Mouse (Mus musculus): ENCODE results near the gene Zfp768. TPM values are rescaled to one million over a fixed set of nuclear protein-coding genes. Genes with fewer than 3 reads are reported as not detected.
"Not testable (repeated sequence)": the region's sequence is repeated elsewhere in the genome, so short reads cannot be mapped to it uniquely, and the experiment has no call there.

The Zfp768 gene
- polyA plus RNA-seq, 1 experiment from 2014 or later, result 13.9 TPM

DNA sequence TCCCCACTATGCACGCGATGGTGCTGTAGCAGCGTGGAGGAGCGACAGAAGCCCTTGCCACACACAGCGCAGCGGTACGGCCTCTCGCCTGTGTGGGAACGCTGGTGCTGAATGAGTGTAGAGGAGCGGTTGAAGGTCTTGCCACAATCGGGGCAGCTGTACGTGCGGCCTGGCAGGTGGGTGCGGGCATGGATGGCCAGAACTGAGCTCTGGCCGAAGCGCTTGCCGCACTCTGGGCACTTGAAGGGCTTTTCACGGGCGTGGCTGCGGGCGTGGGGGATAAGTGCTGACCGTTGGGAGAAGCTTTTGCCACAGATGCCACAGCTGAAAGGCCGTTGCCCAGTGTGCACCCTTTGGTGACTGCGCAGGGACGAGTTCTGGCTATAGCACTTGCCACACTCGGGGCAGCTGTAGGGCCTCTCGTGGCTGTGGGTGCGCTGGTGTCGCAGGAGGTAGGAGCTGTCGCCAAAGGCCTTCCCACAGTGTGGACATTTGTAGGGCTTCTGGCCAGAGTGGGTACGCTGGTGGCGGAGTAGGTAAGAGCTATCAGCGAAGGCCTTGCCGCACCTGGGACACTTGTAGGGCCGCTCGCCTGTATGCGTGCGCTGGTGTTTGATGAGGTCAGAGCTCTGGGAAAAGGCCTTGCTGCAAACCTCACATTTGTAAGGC, 1.9 kb downstream of the Zfp768 start:
- 0 out of 2 replicates have a peak, but pooled peaks cover 7% of the 10 kb centered on the region for H3K36me3 ChIP-seq (ENCODE audit: control insufficient read depth, insufficient read depth, low read length)
- H3K4me1 ChIP-seq (ENCODE audit: control insufficient read depth, insufficient read depth, low read length), result peaks cover 22% of the 10 kb centered on the region
- no peak overlapping the region for H3K27ac ChIP-seq (ENCODE audit: low read length)
- H3K27me3 ChIP-seq (ENCODE audit: control insufficient read depth, insufficient read depth, low read length), result no peaks in the 10 kb centered on the region
- H3K9me3 ChIP-seq (replicated peaks; ENCODE audit: control insufficient read depth, low read length), result no peaks in the 10 kb centered on the region
- WGBS, result 89% methylated on average over 38 of the region's 38 CpGs
- H3K4me2 ChIP-seq (ENCODE audit: low read depth, low read length), result no peak overlapping the region
- no peak for ATAC-seq (ENCODE audit: insufficient read depth, low FRiP score)
- no peak overlapping the region for H3K9ac ChIP-seq (ENCODE audit: low read length)
- H3K4me3 ChIP-seq (replicated peaks; ENCODE audit: low read length), result no peak overlapping the region

DNA sequence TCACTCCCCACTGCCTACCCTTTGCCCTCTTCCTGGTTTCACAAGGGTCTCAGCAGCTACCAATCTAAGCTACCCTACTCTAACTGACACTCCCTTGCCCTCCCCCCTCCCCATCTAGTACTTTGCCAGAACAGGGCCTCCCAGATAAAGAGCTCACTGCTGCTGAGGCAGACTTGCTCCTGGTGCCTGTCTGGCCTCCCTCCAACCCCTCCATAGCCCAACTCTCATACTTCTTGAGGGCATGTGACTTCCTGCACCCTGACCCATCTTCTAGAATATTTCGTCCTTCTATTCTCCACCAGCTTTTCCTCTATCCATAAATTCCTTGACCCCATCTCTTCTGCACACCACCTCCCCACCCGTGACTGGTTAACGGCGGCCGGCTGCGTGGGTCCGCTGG, 2.5 kb downstream of the Zfp768 start:
- H3K9me3 ChIP-seq (replicated peaks; ENCODE audit: control insufficient read depth, low read length), result no peaks in the 10 kb centered on the region
- WGBS, result 86% methylated on average over 7 of the region's 7 CpGs
- no peak overlapping the region for H3K27ac ChIP-seq (ENCODE audit: low read length)
- H3K4me3 ChIP-seq (replicated peaks; ENCODE audit: low read length), result no peak overlapping the region
- no peak overlapping the region for H3K4me2 ChIP-seq (ENCODE audit: low read depth, low read length)
- peaks cover 22% of the 10 kb centered on the region for H3K4me1 ChIP-seq (ENCODE audit: control insufficient read depth, insufficient read depth, low read length)
- no peak for ATAC-seq (ENCODE audit: insufficient read depth, low FRiP score)
- no peaks in the 10 kb centered on the region for H3K27me3 ChIP-seq (ENCODE audit: control insufficient read depth, insufficient read depth, low read length)
- H3K9ac ChIP-seq (ENCODE audit: low read length), result no peak overlapping the region
- 0 out of 2 replicates have a peak, but pooled peaks cover 7% of the 10 kb centered on the region for H3K36me3 ChIP-seq (ENCODE audit: control insufficient read depth, insufficient read depth, low read length)

DNA sequence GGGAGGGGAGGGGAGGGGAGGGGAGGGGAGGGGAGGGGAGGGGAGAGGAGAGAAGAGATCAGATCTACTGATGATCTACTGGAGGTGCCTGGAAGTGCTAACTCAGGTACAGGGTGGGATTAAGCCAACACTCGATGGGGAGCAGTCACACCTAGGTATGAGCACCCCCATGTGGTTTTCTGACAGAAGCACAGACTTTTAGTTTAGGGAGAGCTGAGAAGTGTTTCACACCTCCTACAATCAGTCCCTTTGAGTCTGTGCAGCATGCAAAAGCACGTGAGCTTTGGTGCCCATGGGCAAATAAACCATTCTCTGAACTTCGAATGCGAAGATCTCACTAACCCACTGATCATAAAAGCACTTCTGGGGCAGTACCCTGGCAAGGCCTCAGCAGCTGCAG, 3.1 kb downstream of the Zfp768 start:
- peaks cover 22% of the 10 kb centered on the region for H3K4me1 ChIP-seq (ENCODE audit: control insufficient read depth, insufficient read depth, low read length)
- H3K27me3 ChIP-seq (ENCODE audit: control insufficient read depth, insufficient read depth, low read length), result no peaks in the 10 kb centered on the region
- no peak overlapping the region for H3K27ac ChIP-seq (ENCODE audit: low read length)
- H3K4me2 ChIP-seq (ENCODE audit: low read depth, low read length), result no peak overlapping the region
- no peaks in the 10 kb centered on the region for H3K9me3 ChIP-seq (replicated peaks; ENCODE audit: control insufficient read depth, low read length)
- no peak overlapping the region for H3K4me3 ChIP-seq (replicated peaks; ENCODE audit: low read length)
- WGBS, result 56% methylated on average over 4 of the region's 4 CpGs
- H3K36me3 ChIP-seq (ENCODE audit: control insufficient read depth, insufficient read depth, low read length), result 0 out of 2 replicates have a peak, but pooled peaks cover 7% of the 10 kb centered on the region
- no peak for ATAC-seq (ENCODE audit: insufficient read depth, low FRiP score)
- no peak overlapping the region for H3K9ac ChIP-seq (ENCODE audit: low read length)

DNA sequence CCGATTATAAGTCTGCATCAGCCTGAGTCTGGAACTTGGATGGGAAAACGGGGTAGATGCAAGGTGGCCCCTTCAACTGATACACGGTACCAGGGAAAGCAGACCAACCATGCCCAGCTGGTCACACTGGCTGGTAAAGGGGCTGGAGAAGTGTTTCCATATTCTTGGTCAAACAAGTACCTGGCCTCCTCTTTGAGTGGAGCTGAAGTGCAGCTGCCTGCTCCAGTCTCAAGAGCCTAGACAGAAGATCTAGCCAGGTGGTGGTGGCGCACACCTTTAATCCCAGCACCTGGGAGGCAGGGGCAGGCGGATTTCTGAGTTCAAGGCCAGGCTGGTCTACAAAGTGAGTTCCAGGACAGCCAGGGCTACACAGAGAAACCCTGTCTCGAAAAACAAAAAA, 3.5 kb downstream of the Zfp768 start:
- H3K9me3 ChIP-seq (replicated peaks; ENCODE audit: control insufficient read depth, low read length); H3K27me3 ChIP-seq (ENCODE audit: control insufficient read depth, insufficient read depth, low read length); H3K36me3 ChIP-seq (ENCODE audit: control insufficient read depth, insufficient read depth, low read length); H3K27ac ChIP-seq (ENCODE audit: low read length); H3K4me3 ChIP-seq (replicated peaks; ENCODE audit: low read length); ATAC-seq (ENCODE audit: insufficient read depth, low FRiP score); H3K4me2 ChIP-seq (ENCODE audit: low read depth, low read length); H3K9ac ChIP-seq (ENCODE audit: low read length): not testable (repeated sequence)
- WGBS, result 93% methylated on average over 6 of the region's 6 CpGs
- peaks cover 19% of the 10 kb centered on the region for H3K4me1 ChIP-seq (ENCODE audit: control insufficient read depth, insufficient read depth, low read length)

DNA sequence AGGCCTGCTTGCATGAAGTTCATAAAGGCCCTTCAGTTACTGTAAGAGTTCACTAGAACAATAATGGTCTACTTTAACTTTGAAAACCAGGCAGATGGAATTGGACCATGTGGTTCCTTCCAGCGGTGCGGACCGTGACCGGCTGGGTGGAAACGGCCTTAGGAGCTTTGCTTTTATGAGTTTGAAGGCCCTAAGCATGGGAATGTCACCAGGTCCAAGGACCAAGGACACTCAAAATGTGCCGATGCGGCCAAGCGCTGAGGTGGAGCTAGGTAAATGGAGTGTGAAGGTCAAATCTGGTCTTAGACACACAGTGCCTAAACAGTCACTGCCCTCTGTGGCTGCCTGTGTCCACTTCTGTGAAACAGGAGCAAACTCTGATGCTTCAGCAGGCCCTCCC, 4.0 kb downstream of the Zfp768 start:
- Histone ChIP-seq H3K27ac (ENCODE audit: low read length) (no peak overlapping the region), H3K9me3 (replicated peaks; ENCODE audit: control insufficient read depth, low read length) (no peaks in the 10 kb centered on the region), H3K4me2 (ENCODE audit: low read depth, low read length) (no peak overlapping the region), H3K4me3 (replicated peaks; ENCODE audit: low read length) (no peak overlapping the region), H3K9ac (ENCODE audit: low read length) (no peak overlapping the region), H3K27me3 (ENCODE audit: control insufficient read depth, insufficient read depth, low read length) (no peaks in the 10 kb centered on the region), H3K4me1 (ENCODE audit: control insufficient read depth, insufficient read depth, low read length) (peaks cover 17% of the 10 kb centered on the region), H3K36me3 (ENCODE audit: control insufficient read depth, insufficient read depth, low read length) (0 out of 2 replicates have a peak, but pooled peaks cover 7% of the 10 kb centered on the region)
- WGBS, result 93% methylated on average over 8 of the region's 8 CpGs
- no peak for ATAC-seq (ENCODE audit: insufficient read depth, low FRiP score)

DNA sequence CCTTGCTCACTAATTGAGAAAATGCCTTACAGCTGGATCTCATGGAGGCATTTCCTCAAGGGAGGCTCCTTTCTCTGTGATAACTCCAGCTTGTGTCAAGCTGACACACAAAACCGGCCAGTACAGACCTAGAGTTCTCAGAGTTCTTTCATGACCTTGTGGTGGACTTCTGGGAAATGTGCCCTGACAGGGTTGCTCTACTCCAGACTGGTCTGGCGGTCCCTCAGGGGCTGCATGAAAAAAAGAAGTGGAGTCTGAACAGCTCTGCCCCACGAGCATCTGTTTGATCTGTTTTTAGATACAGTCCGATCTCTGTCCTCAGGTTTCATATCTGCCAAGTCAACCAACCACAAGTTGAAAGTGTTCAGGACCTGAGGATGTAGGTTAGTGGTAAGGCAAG, 7.8 kb downstream of the Zfp768 start:
- 68% methylated on average over 4 of the region's 4 CpGs for WGBS
- Histone ChIP-seq H3K27ac (ENCODE audit: low read length) (no peak overlapping the region), H3K4me1 (ENCODE audit: control insufficient read depth, insufficient read depth, low read length) (no peaks in the 10 kb centered on the region), H3K4me2 (ENCODE audit: low read depth, low read length) (no peak overlapping the region), H3K9me3 (replicated peaks; ENCODE audit: control insufficient read depth, low read length) (no peaks in the 10 kb centered on the region), H3K36me3 (ENCODE audit: control insufficient read depth, insufficient read depth, low read length) (no peaks in the 10 kb centered on the region), H3K27me3 (ENCODE audit: control insufficient read depth, insufficient read depth, low read length) (no peaks in the 10 kb centered on the region), H3K4me3 (replicated peaks; ENCODE audit: low read length) (no peak overlapping the region), H3K9ac (ENCODE audit: low read length) (no peak overlapping the region)
- no peak for ATAC-seq (ENCODE audit: insufficient read depth, low FRiP score)

DNA sequence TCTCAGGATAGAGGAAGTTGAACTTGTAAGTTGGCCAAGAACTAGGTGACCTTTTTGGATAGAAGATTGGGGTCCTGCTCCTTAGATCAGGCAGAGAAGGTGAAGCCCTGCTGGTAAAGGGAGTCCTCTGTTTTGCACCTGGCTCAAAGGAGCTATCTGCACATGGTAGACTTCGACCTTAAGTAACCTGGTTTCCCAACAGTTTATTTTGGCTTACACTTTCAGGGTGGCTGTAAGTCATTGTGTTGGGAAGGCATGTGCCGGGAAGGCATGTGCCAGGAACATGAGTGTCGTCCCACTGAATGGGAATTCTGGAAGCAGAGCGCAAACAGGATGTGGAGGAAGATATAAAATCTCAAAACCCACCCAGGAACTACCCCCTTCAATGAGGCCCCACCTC, 9.8 kb downstream of the Zfp768 start:
- no peak for ATAC-seq (ENCODE audit: insufficient read depth, low FRiP score)
- Histone ChIP-seq H3K4me3 (replicated peaks; ENCODE audit: low read length) (no peak overlapping the region), H3K27ac (ENCODE audit: low read length) (no peak overlapping the region), H3K9me3 (replicated peaks; ENCODE audit: control insufficient read depth, low read length) (no peaks in the 10 kb centered on the region), H3K9ac (ENCODE audit: low read length) (no peak overlapping the region), H3K36me3 (ENCODE audit: control insufficient read depth, insufficient read depth, low read length) (no peaks in the 10 kb centered on the region), H3K4me2 (ENCODE audit: low read depth, low read length) (no peak overlapping the region), H3K4me1 (ENCODE audit: control insufficient read depth, insufficient read depth, low read length) (no peaks in the 10 kb centered on the region), H3K27me3 (ENCODE audit: control insufficient read depth, insufficient read depth, low read length) (no peaks in the 10 kb centered on the region)
- WGBS, result 87% methylated on average over 4 of the region's 4 CpGs

DNA sequence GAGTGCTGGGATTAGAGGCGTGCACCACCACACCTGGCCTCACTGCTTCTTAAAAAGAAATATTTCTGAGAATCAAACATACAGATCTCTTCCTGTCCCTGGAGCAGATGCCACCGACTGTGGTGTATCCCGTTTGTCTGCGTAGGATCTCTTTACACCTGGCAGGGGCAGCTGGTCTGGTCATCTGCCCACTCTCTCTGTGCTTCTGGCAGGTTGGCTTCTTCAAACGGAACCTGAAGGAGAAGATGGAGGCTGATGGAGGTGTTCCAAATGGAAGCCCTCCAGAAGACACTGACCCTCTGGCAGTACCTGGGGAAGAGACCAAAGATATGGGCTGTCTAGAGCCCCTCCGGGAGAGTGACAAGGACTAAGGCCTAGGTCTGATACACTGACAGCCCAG, 12.1 kb downstream of the Zfp768 start:
- Histone ChIP-seq H3K9me3 (replicated peaks; ENCODE audit: control insufficient read depth, low read length) (no peaks in the 10 kb centered on the region), H3K27me3 (ENCODE audit: control insufficient read depth, insufficient read depth, low read length) (no peaks in the 10 kb centered on the region), H3K4me1 (ENCODE audit: control insufficient read depth, insufficient read depth, low read length) (no peaks in the 10 kb centered on the region), H3K4me3 (replicated peaks; ENCODE audit: low read length) (no peak overlapping the region), H3K36me3 (ENCODE audit: control insufficient read depth, insufficient read depth, low read length) (no peaks in the 10 kb centered on the region), H3K9ac (ENCODE audit: low read length) (no peak overlapping the region), H3K4me2 (ENCODE audit: low read depth, low read length) (no peak overlapping the region), H3K27ac (ENCODE audit: low read length) (no peak overlapping the region)
- no peak for ATAC-seq (ENCODE audit: insufficient read depth, low FRiP score)
- WGBS, result 74% methylated on average over 6 of the region's 6 CpGs

DNA sequence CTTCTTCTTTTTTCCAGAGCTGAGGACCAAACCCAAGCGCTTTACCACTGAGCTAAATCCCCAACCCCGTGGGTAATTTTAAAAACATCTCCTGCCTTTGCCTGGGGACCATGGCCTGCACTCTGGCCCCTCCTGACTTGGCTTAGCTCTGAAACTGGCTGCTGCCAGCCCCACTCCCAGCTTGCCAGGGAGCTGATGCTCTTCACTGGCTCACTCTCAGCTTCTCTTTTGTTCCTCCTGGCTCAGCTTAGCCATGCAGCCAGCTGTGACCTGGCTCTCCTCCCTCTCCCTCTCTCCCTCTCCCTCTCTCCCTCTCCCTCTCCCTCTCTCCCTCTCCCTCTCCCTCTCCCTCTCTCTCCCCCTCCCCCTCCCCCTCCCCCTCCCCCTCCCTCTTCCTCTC, 18.7 kb downstream of the Zfp768 start:
- Histone ChIP-seq H3K9me3 (replicated peaks; ENCODE audit: control insufficient read depth, low read length) (no peaks in the 10 kb centered on the region), H3K4me3 (replicated peaks; ENCODE audit: low read length) (no peak overlapping the region), H3K36me3 (ENCODE audit: control insufficient read depth, insufficient read depth, low read length) (no peaks in the 10 kb centered on the region), H3K4me2 (ENCODE audit: low read depth, low read length) (no peak overlapping the region), H3K4me1 (ENCODE audit: control insufficient read depth, insufficient read depth, low read length) (no peaks in the 10 kb centered on the region), H3K9ac (ENCODE audit: low read length) (no peak overlapping the region), H3K27ac (ENCODE audit: low read length) (no peak overlapping the region), H3K27me3 (ENCODE audit: control insufficient read depth, insufficient read depth, low read length) (no peaks in the 10 kb centered on the region)
- 69% methylated on average over 2 of the region's 2 CpGs for WGBS
- ATAC-seq (ENCODE audit: insufficient read depth, low FRiP score), result no peak

Data from stomach, embryonic 16.5 days (tissue).